Mouse (Mus musculus) cortical plate, adult 2 months (tissue): Measurements from ENCODE around the gene Selenon.

Experiments
- CTCF ChIP-seq: fragments of 200-500 bp; IDR thresholded peaks from 2 replicates; pipeline ENCODE4 v1.5.1; 2011; ENCODE audit warnings: mild to moderate bottlenecking, control low read depth, low read length; ENCODE audit not compliant: insufficient read depth; ENCODE audit errors: extremely low read depth
- POLR2A ChIP-seq: fragments of 200-500 bp; IDR thresholded peaks from 2 replicates; pipeline ENCODE4 v1.6.1; 2011; ENCODE audit warnings: mild to moderate bottlenecking, low read length, control low read depth; ENCODE audit not compliant: insufficient read depth; ENCODE audit errors: extremely low read depth

DNA sequence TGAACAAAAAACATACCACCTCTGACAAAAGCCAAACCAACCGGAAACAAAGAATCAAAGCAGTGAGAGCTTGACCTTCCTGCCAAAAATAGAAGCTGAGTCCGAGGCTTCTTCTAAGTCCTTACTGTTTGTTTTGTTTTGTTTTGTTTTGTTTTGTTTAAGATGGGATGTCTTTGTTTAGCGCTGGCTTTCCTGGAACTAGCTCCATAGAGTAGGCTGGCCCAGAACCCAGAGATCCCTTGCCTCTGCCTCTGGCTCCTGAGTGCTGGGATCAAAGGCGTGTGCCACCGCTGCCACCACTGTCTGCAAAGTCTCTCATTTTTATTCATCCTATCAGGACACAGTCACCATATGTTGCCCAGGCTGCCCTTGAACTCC, 56.4 kb downstream of the Selenon start:
- TF ChIP-seq POLR2A (no peak), CTCF (no peak)
